Mouse (Mus musculus) hindbrain, postnatal 0 days (tissue): ENCODE measurements around the gene Naga. TPM values are rescaled to one million over a fixed set of nuclear protein-coding genes. Genes with fewer than 3 reads are reported as not detected.

ENCODE experiments used
- ATAC-seq: fragments of 200-750 bp; cut with Nextera tagmentation; 2 replicates; pipeline ENCODE4 v1.8.0; 2017; ENCODE audit warnings: mild to moderate bottlenecking, moderate TSS enrichment, moderate library complexity
- DNase-seq: peaks from one replicate; pipeline ENCODE4 v3.0.0-alpha.2; 2015; ENCODE audit warnings: low spot score
- H3K27ac ChIP-seq: fragments of 300-500 bp; sonication (generic); 2 replicates; pipeline ENCODE4 v1.5.1; 2014; ENCODE audit warnings: mild to moderate bottlenecking
- H3K27me3 ChIP-seq: fragments of 300-500 bp; sonication (generic); 2 replicates; pipeline ENCODE4 v1.6.1; 2014; ENCODE audit warnings: low read length, mixed read lengths; ENCODE audit not compliant: insufficient read depth
- H3K36me3 ChIP-seq: fragments of 300-500 bp; sonication (generic); 2 replicates; pipeline ENCODE4 v1.6.1; 2014; ENCODE audit warnings: low read length, mixed read lengths; ENCODE audit not compliant: insufficient read depth
- H3K4me1 ChIP-seq: fragments of 300-500 bp; sonication (generic); 2 replicates; pipeline ENCODE4 v1.6.1; 2014; ENCODE audit warnings: antibody characterized with exemption, low read length, mixed read lengths; ENCODE audit not compliant: insufficient read depth
- H3K4me2 ChIP-seq: fragments of 300-500 bp; sonication (generic); 2 replicates; pipeline ENCODE4 v1.6.1; 2014; ENCODE audit warnings: low read depth, mild to moderate bottlenecking, low read length, moderate library complexity, mixed read lengths
- H3K4me3 ChIP-seq: fragments of 300-500 bp; sonication (generic); 2 replicates; pipeline ENCODE4 v1.5.1; 2014; ENCODE audit warnings: low read length
- H3K9ac ChIP-seq: fragments of 300-500 bp; sonication (generic); replicated peaks from 2 replicates; pipeline ENCODE4 v1.6.1; 2014; ENCODE audit warnings: mild to moderate bottlenecking, low read length, moderate library complexity, mixed read lengths
- H3K9me3 ChIP-seq: fragments of 300-500 bp; sonication (generic); 2 replicates; pipeline ENCODE4 v1.6.1; 2016; ENCODE audit warnings: low read length, mixed read lengths
- CTCF ChIP-seq: IDR thresholded peaks from 2 replicates; pipeline ENCODE4 v1.5.1; 2016; ENCODE audit warnings: antibody characterized with exemption, control low read depth, low read depth
- WGBS: fragments of 180-500 bp; shearing (Covaris S2); extraction: QIAGEN DNeasy Blood & Tissue Kit; methylation state at CpG from one replicate; pipeline ENCODE4 v1.1.7; 2014; 5-methylcytosine and 5-hydroxymethylcytosine counted together
- polyA plus RNA-seq: library from polyadenylated mRNA; unstranded; fragments of >200 nt; fragmentation: Nextera tagmentation; extraction: Ambion mirVana; gene quantifications from 2 replicates; pipeline ENCODE4 v1.2.1, GENCODE M21; 2015
- total RNA-seq: library from RNA; depleted of rRNA; stranded (reverse); fragments of >200 nt; gene quantifications from 2 replicates; pipeline ENCODE4 v1.2.3, GENCODE M21; 2014

The Naga gene
- total and polyA plus RNA-seq, 2 experiments from 2014 or later, result 36.9 to 41.6 TPM

GRCm38 (mm10) chr15:82319613-82320012 is 19.1 kb downstream of the Naga start:
- no peak overlapping the region for H3K4me2 ChIP-seq
- no peak for DNase-seq
- H3K9ac ChIP-seq, result no peak overlapping the region
- no peak for ATAC-seq
- 44% methylated on average over 1 of the region's 1 CpGs for WGBS
- no peak for TF ChIP-seq CTCF
- H3K27me3 ChIP-seq, result no peaks in the 10 kb centered on the region
- no peaks in the 10 kb centered on the region for H3K36me3 ChIP-seq
- H3K4me3 ChIP-seq, result no peak overlapping the region
- no peaks in the 10 kb centered on the region for H3K4me1 ChIP-seq
- no peaks in the 10 kb centered on the region for H3K9me3 ChIP-seq
- no peak overlapping the region for H3K27ac ChIP-seq

DNA sequence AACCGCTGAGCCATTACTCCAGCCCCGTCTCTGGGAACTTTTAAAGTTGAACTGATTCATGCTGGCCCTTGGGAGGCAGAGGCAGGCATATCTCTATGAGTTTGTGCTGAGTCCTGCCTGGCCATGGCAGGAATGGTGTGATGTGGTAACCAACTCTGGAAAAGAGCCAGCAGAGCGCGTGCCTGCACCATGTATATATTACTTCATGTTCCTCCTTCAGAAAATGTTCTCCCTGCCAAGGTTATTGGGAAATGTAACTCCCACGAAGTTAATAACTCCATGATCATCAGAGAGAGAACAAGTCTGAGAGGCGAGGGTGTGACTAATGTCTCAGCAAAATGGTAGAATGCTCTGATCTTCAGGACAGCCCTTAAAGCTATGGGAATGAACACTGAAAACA is 20.9 kb downstream of the Naga start:
- no peak overlapping the region for H3K9ac ChIP-seq
- H3K4me2 ChIP-seq, result no peak overlapping the region
- no peaks in the 10 kb centered on the region for H3K4me1 ChIP-seq
- no peaks in the 10 kb centered on the region for H3K36me3 ChIP-seq
- 91% methylated on average over 6 of the region's 6 CpGs for WGBS
- H3K27me3 ChIP-seq, result no peaks in the 10 kb centered on the region
- no peak overlapping the region for H3K4me3 ChIP-seq
- ATAC-seq, result no peak
- no peak for TF ChIP-seq CTCF
- no peaks in the 10 kb centered on the region for H3K9me3 ChIP-seq
- DNase-seq, result no peak
- no peak overlapping the region for H3K27ac ChIP-seq

DNA sequence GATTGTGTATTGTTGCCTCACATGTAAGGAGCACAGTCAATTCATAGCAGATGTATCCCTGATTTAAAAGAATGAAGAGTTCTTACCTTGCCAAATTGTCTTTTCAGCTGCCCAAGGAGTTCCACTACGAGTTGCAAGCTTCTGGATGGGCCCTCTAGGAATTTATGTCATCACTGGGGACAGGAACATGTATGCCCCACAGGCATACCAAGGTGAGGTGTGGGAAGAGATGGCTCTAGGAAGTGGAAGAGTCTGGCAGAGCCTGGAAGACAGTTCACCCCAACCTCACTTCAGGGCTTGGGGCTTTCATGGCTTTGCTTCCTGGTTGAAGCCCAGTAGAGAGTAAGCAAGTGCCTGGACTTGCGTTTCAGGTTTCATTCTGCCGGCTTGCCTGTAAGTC is 30.3 kb downstream of the Naga start:
- H3K4me3 ChIP-seq, result no peak overlapping the region
- ATAC-seq, result no peak
- 86% methylated on average over 3 of the region's 3 CpGs for WGBS
- no peak overlapping the region for H3K27ac ChIP-seq
- no peak for TF ChIP-seq CTCF
- H3K27me3 ChIP-seq, result no peaks in the 10 kb centered on the region
- H3K36me3 ChIP-seq, result no peaks in the 10 kb centered on the region
- no peak for DNase-seq
- H3K4me1 ChIP-seq, result no peaks in the 10 kb centered on the region
- H3K4me2 ChIP-seq, result no peak overlapping the region
- no peak overlapping the region for H3K9ac ChIP-seq
- H3K9me3 ChIP-seq, result no peaks in the 10 kb centered on the region

DNA sequence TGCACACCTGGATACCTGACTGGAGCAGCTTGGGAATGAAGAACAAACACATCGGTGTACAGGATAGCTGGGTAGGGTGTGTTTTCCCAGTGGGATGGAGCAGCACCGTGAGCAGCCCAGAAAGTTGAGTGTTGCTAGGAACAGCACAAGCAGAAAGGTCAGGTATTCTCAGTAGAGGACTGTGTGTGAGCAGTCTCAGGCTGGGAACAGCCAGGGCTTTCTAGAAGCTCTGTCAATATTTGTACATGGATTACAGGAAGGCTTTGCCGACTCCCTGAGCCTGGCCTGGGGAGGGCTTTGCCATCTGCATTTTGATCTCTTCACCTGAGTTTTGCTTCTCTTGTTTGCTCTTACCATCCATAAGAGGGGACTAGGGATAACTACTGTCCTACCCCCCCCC is 31.6 kb downstream of the Naga start:
- Histone ChIP-seq H3K4me1 (no peaks in the 10 kb centered on the region), H3K9ac (no peak overlapping the region), H3K36me3 (no peaks in the 10 kb centered on the region), H3K27me3 (no peaks in the 10 kb centered on the region), H3K4me3 (no peak overlapping the region), H3K27ac (no peak overlapping the region), H3K9me3 (no peaks in the 10 kb centered on the region), H3K4me2 (no peak overlapping the region)
- WGBS, result 83% methylated on average over 3 of the region's 3 CpGs
- no peak for ATAC-seq
- no peak for DNase-seq
- TF ChIP-seq CTCF, result no peak

DNA sequence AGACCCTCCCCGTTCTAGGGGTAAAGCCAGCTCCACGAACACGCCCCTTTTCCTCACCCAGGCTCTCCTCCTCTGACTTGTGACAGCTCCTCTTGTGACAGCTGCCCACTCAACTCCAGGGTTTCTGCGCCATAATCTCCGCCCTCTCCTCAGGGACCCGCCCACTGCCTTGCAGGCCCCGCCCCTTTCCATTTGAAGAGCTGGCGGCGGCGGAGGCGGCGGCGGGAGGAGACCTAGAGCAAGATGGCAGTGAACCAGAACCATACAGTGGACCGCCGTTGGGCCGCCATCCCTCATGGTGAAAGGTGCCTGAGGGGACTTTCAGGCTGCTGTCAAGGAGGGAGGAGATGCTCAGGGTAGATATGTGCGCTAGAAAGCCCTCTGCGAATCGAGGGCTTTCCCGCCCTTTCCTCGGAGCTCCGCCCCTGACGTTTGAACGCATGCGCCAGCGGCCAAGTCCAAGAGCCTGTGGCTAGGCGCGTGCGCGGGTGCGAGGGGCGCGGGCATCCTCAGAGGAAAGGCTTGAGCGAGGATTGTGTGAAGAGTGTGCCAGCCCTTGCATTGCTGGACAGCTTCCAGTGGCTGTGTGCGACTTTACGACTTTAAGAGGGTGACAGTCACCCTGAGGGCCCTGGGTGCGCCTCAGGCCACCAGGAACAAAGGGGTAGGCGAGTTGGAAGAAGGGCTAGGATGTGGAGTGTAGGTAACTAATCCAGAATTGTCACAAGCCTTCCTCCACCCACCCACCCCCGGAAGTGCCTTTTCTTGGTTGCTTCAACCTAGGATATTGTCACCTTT is 39.8 kb downstream of the Naga start, which contains the start of gene Wbp2nl:
TSS of gene Wbp2nl (plus strand) at position 191 of the 798 bp plus-strand sequence.
- H3K9me3 ChIP-seq, result no peaks in the 10 kb centered on the region
- peak within 1 kb of the TSS; percentile 18; the same call in 1 of the 2 replicates for H3K4me2 ChIP-seq
- ATAC-seq, result peak; percentile 44; the same call in 1 of the 2 replicates
- H3K36me3 ChIP-seq, result no peaks in the 10 kb centered on the region
- H3K27me3 ChIP-seq, result no peaks in the 10 kb centered on the region
- WGBS, result 59% methylated on average over 39 of the region's 39 CpGs
- H3K27ac ChIP-seq, result no peak within 1 kb of the TSS
- no peak within 1 kb of the TSS for H3K4me3 ChIP-seq
- peak; percentile 21 for DNase-seq
- H3K9ac ChIP-seq, result no peak within 1 kb of the TSS
- H3K4me1 ChIP-seq, result peaks cover 5% of the 10 kb centered on the region
- no peak for TF ChIP-seq CTCF

GRCm38 (mm10) chr15:82294059-82294458 is 44.7 kb downstream of the Naga start:
- peak overlapping the region; percentile 60; the same call in 1 of the 2 replicates for H3K27ac ChIP-seq
- DNase-seq (peak; percentile 85), ATAC-seq (peak; percentile 57)
- TF ChIP-seq CTCF, result peak; percentile 75
- WGBS, result 26% methylated on average over 8 of the region's 8 CpGs
- H3K36me3 ChIP-seq, result peaks cover 28% of the 10 kb centered on the region
- H3K9me3 ChIP-seq, result no peaks in the 10 kb centered on the region
- 0 out of 2 replicates have a peak overlapping the region, but pooled peaks have one; percentile 7 for H3K4me2 ChIP-seq
- no peak overlapping the region for H3K9ac ChIP-seq
- peaks cover 11% of the 10 kb centered on the region for H3K4me1 ChIP-seq
- no peaks in the 10 kb centered on the region for H3K27me3 ChIP-seq
- no peak overlapping the region for H3K4me3 ChIP-seq

DNA sequence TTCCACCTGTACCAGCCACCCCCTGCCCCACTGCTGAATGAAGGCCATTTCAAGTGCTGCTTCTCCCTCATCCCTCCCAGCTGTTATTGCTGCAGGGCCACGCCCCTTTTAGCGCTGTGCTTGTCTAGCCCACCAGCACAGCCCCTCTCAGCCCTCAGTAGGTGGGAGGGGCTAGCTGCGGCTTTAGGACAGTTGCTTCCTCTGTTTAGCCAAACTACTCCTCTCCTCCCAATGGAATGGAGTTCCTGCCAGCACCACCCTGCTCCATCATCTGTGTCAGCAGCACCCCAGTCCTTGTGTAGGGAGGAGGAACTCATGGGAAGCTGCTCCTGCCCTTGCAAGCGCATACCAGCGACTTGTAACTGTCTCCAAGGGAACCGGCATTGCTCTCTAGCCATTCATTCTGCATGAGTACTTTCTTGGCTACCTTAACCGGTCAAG is 45.4 kb downstream of the Naga start:
- Histone ChIP-seq H3K27me3 (no peaks in the 10 kb centered on the region), H3K27ac (peak overlapping the region; percentile 60), H3K4me3 (no peak overlapping the region), H3K4me1 (peaks cover 11% of the 10 kb centered on the region), H3K4me2 (0 out of 2 replicates have a peak overlapping the region, but pooled peaks have one; percentile 19), H3K9me3 (no peaks in the 10 kb centered on the region), H3K36me3 (peaks cover 30% of the 10 kb centered on the region), H3K9ac (no peak overlapping the region)
- DNase-seq, result peak; percentile 74
- no peak for TF ChIP-seq CTCF
- WGBS, result 2% methylated on average over 7 of the region's 7 CpGs
- peak; percentile 92 for ATAC-seq
